Mouse (Mus musculus) ES-E14 (cell line): ENCODE data around the gene Sgca. TPM values are rescaled to one million over a fixed set of nuclear protein-coding genes. Genes with fewer than 3 reads are reported as not detected.

Experiments used
- DNase-seq: peaks from one replicate; pipeline ENCODE4 v3.0.0-alpha.2; 2013; ENCODE audit warnings: low read depth, low spot score
- H3K27ac ChIP-seq: 2 replicates; pipeline ENCODE4 v1.5.1; 2012; ENCODE audit warnings: low read depth, mild to moderate bottlenecking, low read length, moderate library complexity, mixed read lengths; ENCODE audit not compliant: poor library complexity, insufficient read depth, severe bottlenecking
- H3K36me3 ChIP-seq: 2 replicates; pipeline ENCODE4 v1.6.1; 2012; ENCODE audit warnings: mild to moderate bottlenecking, low read length, moderate library complexity, mixed read lengths; ENCODE audit not compliant: control insufficient read depth, poor library complexity, insufficient read depth, severe bottlenecking
- H3K4me1 ChIP-seq, 2 experiments: fragments of 150-350 bp in 1 of 2; sonication (generic) in 1 of 2; 2 replicates each; pipeline ENCODE4 v1.6.1; 2012; ENCODE audit warnings: low read length in 2 of 2, mild to moderate bottlenecking in 1 of 2, mixed read lengths in 1 of 2; ENCODE audit not compliant: control insufficient read depth in 2 of 2, insufficient read depth in 2 of 2, poor library complexity in 1 of 2
- H3K4me3 ChIP-seq, 2 experiments: fragments of 150-350 bp in 1 of 2; sonication (generic) in 1 of 2; 2 replicates each; pipeline ENCODE4 v1.5.1; 2012; ENCODE audit warnings: low read length in 2 of 2, low read depth in 1 of 2, mild to moderate bottlenecking in 1 of 2, mixed read lengths in 1 of 2; ENCODE audit not compliant: insufficient read depth in 1 of 2, poor library complexity in 1 of 2, severe bottlenecking in 1 of 2
- H3K9ac ChIP-seq: 2 replicates; pipeline ENCODE4 v1.6.1; 2012; ENCODE audit warnings: low read depth, mild to moderate bottlenecking, low read length, mixed read lengths; ENCODE audit not compliant: poor library complexity, insufficient read depth, severe bottlenecking
- H3K9me3 ChIP-seq: fragments of 150-350 bp; sonication (generic); 2 replicates; pipeline ENCODE4 v1.6.1; 2012; ENCODE audit warnings: low read depth, mild to moderate bottlenecking, low read length; ENCODE audit not compliant: control insufficient read depth, insufficient read depth
- CHD2 ChIP-seq: IDR thresholded peaks from 2 replicates; pipeline ENCODE4 v1.6.1; 2014; ENCODE audit warnings: mild to moderate bottlenecking, low read depth, low read length, inconsistent platforms
- HCFC1 ChIP-seq: IDR thresholded peaks from 2 replicates; pipeline ENCODE4 v1.6.1; 2012; ENCODE audit warnings: low read length, inconsistent platforms, borderline replicate concordance; ENCODE audit not compliant: insufficient read depth
- MAFK ChIP-seq: IDR thresholded peaks from 2 replicates; pipeline ENCODE4 v1.6.1; 2014; ENCODE audit warnings: mild to moderate bottlenecking, low read depth, low read length, inconsistent platforms; ENCODE audit not compliant: insufficient read depth
- ZC3H11A ChIP-seq: IDR thresholded peaks from 2 replicates; pipeline ENCODE4 v1.6.1; 2012; ENCODE audit warnings: low read depth, mild to moderate bottlenecking, inconsistent platforms, low read length, borderline replicate concordance
- ZNF384 ChIP-seq: IDR thresholded peaks from 2 replicates; pipeline ENCODE4 v1.6.1; 2012; ENCODE audit warnings: low read depth, low read length, inconsistent platforms
- in situ Hi-C, 2 experiments: fragments of 600-800 bp; cut with MboI; formaldehyde crosslinking; loops; one replicate each; pipeline ENCODE4 v1.15.1; 2025; ENCODE audit warnings: low sequenced_read_pairs in 2 of 2, inconsistent platforms in 1 of 2; ENCODE audit not compliant: unreplicated experiment in 2 of 2
- total RNA-seq: library from RNA; depleted of rRNA; stranded (reverse); fragments of 300-350 nt; gene quantifications from 2 replicates; pipeline ENCODE4 v1.2.3, GENCODE M21; 2012

Gene Sgca
- total RNA-seq, 1 experiment, result not detected

DNA sequence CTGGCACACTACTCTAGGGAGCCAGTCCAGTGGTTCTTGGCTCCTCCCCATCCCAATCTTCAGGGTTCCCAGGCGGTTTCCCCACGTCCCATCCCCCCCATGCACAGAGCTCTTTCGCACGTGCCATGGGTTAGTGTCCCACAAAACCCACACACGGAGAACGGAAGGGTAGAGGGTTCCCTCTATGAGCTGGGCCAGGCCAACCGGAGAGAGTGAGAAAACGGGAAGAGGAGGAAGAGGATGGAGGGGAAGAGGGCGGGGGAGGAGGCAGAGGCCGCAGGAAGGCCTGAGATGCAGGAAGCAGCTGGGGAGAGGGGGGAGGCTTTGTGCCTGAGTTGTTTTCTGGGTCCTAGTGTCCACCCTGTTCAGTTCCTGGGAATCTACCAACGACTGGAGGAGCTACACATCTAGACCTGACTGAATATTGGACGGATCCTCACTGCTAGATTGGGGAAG is 13.5 kb upstream of the Sgca start:
- in situ Hi-C loops, result no loop called here
- TF ChIP-seq HCFC1 (0 out of 2 replicates have a peak, but pooled peaks have one; percentile 32), CHD2 (no peak)
- H3K9ac ChIP-seq, result peak overlapping the region; percentile 84
- H3K4me1 ChIP-seq, result peaks cover 3 to 39% of the 10 kb centered on the region in 2 experiments; a peak in 3 of 4 replicates
- peak overlapping the region; percentile 82 for H3K27ac ChIP-seq
- peak overlapping the region; percentile 75 to 88 for H3K4me3 ChIP-seq
- DNase-seq, result peak; percentile 75
- H3K9me3 ChIP-seq, result no peaks in the 10 kb centered on the region
- H3K36me3 ChIP-seq, result no peaks in the 10 kb centered on the region; the same call in 1 of the 2 replicates

DNA sequence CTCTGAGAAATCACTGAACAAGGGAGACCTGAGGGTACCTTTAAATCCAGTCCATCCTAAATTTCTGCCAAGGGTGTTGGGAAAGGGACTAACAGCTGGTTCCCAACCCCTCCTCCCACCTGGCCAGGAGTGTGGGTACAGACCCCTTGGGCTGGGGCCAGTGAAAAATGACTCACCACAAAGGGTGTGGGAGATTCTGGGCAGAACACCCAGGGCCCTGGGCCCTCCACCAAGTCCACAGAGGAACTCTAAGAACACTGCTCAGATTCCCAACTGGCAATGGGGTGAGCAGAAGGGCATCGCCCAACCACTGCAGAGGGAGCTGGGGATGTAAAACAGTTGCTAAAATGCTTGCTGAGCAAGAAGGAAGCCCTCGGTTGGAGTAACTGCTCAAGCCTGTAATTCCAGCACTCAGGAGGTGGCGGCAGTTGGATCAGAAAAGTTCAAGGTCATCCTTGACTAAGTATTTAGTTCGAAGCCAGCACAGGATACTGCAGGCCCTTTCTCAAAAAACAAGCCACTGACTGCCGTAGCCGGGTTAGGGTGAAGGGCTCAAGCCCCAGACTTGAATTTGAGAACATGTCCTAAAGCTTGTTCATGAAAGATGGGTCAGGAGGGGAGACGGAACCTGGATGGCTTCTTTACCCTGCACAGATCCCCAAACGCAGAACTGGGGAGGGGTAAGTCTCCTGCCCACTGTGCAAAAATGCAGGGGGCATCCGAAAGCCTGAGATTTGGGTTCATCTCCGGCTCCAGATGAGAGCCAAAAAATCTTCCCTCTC is 12.8 kb upstream of the Sgca start:
- H3K27ac ChIP-seq, result peak overlapping the region; percentile 82
- DNase-seq, result no peak
- H3K4me3 ChIP-seq, result peak overlapping the region; percentile 75 to 88
- H3K36me3 ChIP-seq, result no peaks in the 10 kb centered on the region; the same call in 1 of the 2 replicates
- peak overlapping the region; percentile 84 for H3K9ac ChIP-seq
- H3K4me1 ChIP-seq, result peaks cover 3 to 39% of the 10 kb centered on the region in 2 experiments; a peak in 3 of 4 replicates
- in situ Hi-C loops, result no loop called here
- no peaks in the 10 kb centered on the region for H3K9me3 ChIP-seq
- no peak for TF ChIP-seq HCFC1
- no peak for TF ChIP-seq CHD2
- TF ChIP-seq ZC3H11A, result no peak
- no peak for TF ChIP-seq MAFK
- TF ChIP-seq ZNF384, result no peak

DNA sequence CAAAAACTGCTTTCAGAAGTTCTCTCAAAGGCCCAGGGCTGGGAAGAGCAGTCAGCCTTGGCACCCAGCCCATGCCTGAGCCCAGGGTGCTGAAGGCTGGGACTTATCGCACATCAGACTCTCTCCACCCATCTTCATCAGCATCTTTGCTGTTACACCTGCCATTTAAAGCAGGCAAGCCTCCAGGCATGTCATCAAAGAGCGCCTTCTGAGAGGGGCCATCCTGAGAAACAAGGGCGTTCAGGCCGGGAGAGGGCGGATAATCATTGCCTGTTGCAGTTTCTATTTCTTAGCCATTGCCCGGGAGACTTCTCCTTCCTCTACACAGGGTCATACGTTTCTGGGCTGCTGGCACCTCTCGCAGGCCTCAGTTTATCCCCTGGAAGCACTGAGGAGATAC is 11.7 kb upstream of the Sgca start:
- H3K4me3 ChIP-seq, result 0 out of 4 replicates have a peak overlapping the region, but pooled peaks of 1 of the 2 experiments have one; percentile 20
- no peak for DNase-seq
- H3K9me3 ChIP-seq, result no peaks in the 10 kb centered on the region
- H3K4me1 ChIP-seq, result peaks cover 3 to 31% of the 10 kb centered on the region in 2 experiments; a peak in 3 of 4 replicates
- H3K36me3 ChIP-seq, result no peaks in the 10 kb centered on the region; the same call in 1 of the 2 replicates
- TF ChIP-seq MAFK (no peak), HCFC1 (no peak), ZC3H11A (no peak), ZNF384 (no peak), CHD2 (no peak)
- H3K27ac ChIP-seq, result peak overlapping the region; percentile 23; the same call in 1 of the 2 replicates
- in situ Hi-C loops, result no loop called here
- no peak overlapping the region for H3K9ac ChIP-seq

DNA sequence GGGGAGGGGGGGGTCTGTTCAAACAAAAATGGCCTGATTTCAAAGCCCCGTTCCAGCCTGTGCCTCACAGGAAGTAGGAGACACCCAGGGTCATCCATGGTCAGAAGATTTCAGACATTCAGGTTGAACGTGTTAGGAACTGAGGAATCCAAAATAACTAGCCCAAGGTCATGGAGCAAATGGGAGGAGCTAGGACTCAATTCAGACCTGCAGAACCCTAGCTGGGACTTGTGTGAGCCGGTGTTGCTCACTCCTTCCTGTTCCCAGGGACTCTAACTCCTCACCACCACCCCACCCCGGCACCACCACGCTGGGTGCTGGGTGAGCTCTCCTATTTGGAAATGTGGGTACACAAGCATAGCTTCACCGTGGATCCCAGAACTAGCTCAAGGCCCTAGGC is 11.2 kb upstream of the Sgca start:
- no peaks in the 10 kb centered on the region for H3K9me3 ChIP-seq
- H3K36me3 ChIP-seq, result no peaks in the 10 kb centered on the region; the same call in 1 of the 2 replicates
- H3K27ac ChIP-seq, result peak overlapping the region; percentile 23; the same call in 1 of the 2 replicates
- H3K9ac ChIP-seq, result no peak overlapping the region
- H3K4me3 ChIP-seq, result no peak overlapping the region
- in situ Hi-C loops, result no loop called here
- peaks cover 3 to 29% of the 10 kb centered on the region in 2 experiments; a peak in 3 of 4 replicates for H3K4me1 ChIP-seq
- no peak for DNase-seq
- TF ChIP-seq ZC3H11A, result no peak
- TF ChIP-seq MAFK, result no peak
- TF ChIP-seq ZNF384, result no peak
- no peak for TF ChIP-seq CHD2
- no peak for TF ChIP-seq HCFC1
